Mouse (Mus musculus) intestine, embryonic 16.5 days (tissue): ENCODE data around the gene 1700020A23Rik. TPM values are rescaled to one million over a fixed set of nuclear protein-coding genes. Genes with fewer than 3 reads are reported as not detected.

Source experiments
- ATAC-seq: fragments of 200-750 bp; cut with Nextera tagmentation; 2 replicates; pipeline ENCODE4 v1.8.0; 2017; ENCODE audit warnings: moderate TSS enrichment, moderate library complexity
- H3K27ac ChIP-seq: fragments of 300-500 bp; sonication (generic); 2 replicates; pipeline ENCODE4 v1.5.1; 2014; ENCODE audit warnings: mild to moderate bottlenecking, low read length
- H3K27me3 ChIP-seq: fragments of 300-500 bp; sonication (generic); replicated peaks from 2 replicates; pipeline ENCODE4 v1.6.1; 2014; ENCODE audit warnings: low read length, control low read depth, mixed read lengths; ENCODE audit not compliant: control insufficient read depth, insufficient read depth
- H3K36me3 ChIP-seq: fragments of 300-500 bp; sonication (generic); 2 replicates; pipeline ENCODE4 v1.6.1; 2014; ENCODE audit warnings: low read length, control low read depth; ENCODE audit not compliant: control insufficient read depth, insufficient read depth
- H3K4me1 ChIP-seq: fragments of 300-500 bp; sonication (generic); 2 replicates; pipeline ENCODE4 v1.6.1; 2014; ENCODE audit warnings: low read length, control low read depth, mixed read lengths; ENCODE audit not compliant: control insufficient read depth, insufficient read depth
- H3K4me2 ChIP-seq: fragments of 300-500 bp; sonication (generic); 2 replicates; pipeline ENCODE4 v1.6.1; 2014; ENCODE audit warnings: low read depth, low read length, control low read depth
- H3K4me3 ChIP-seq: fragments of 300-500 bp; sonication (generic); 2 replicates; pipeline ENCODE4 v1.5.1; 2014; ENCODE audit warnings: mild to moderate bottlenecking, low read length
- H3K9ac ChIP-seq: fragments of 300-500 bp; sonication (generic); 2 replicates; pipeline ENCODE4 v1.6.1; 2014; ENCODE audit warnings: low read depth, low read length
- H3K9me3 ChIP-seq: fragments of 300-500 bp; sonication (generic); 2 replicates; pipeline ENCODE4 v1.6.1; 2016; ENCODE audit warnings: low read length, control low read depth; ENCODE audit not compliant: control insufficient read depth
- WGBS: fragments of 180-500 bp; shearing (Covaris S2); extraction: QIAGEN DNeasy Blood & Tissue Kit; methylation state at CpG from one replicate; pipeline ENCODE4 v1.1.7; 2014; 5-methylcytosine and 5-hydroxymethylcytosine counted together
- polyA plus RNA-seq: library from polyadenylated mRNA; unstranded; fragments of >200 nt; fragmentation: Nextera tagmentation; extraction: Ambion mirVana; gene quantifications from 2 replicates; pipeline ENCODE4 v1.2.1, GENCODE M21; 2015

Gene 1700020A23Rik
- polyA plus RNA-seq, 1 experiment from 2014 or later, result 0.32 TPM

DNA sequence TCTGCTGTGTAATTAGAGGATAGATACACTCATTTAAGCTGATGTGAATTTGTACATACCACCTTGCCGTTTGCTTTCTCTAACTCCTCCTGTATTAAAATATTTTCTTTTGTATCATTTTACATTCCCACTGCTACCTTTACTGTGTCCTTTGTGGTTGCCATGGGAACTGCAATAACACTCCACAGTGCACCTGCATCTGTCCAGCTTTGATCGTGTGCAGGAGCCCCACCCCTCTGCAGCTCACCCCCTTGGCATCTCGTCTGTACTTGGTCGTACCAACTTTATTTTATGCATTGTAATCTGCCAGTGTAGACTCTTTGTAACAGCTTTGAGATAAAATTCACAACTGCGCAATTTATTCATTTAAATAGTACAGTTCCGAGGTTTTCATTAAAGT lies 21.2 kb upstream of the 1700020A23Rik start:
- no peak overlapping the region for H3K4me2 ChIP-seq
- no peaks in the 10 kb centered on the region for H3K4me1 ChIP-seq
- H3K4me3 ChIP-seq, result no peak overlapping the region
- ATAC-seq, result no peak
- no peaks in the 10 kb centered on the region for H3K36me3 ChIP-seq
- 68% methylated on average over 6 of the region's 6 CpGs for WGBS
- H3K9ac ChIP-seq, result no peak overlapping the region
- H3K27me3 ChIP-seq, result no peaks in the 10 kb centered on the region
- no peaks in the 10 kb centered on the region for H3K9me3 ChIP-seq
- no peak overlapping the region for H3K27ac ChIP-seq

DNA sequence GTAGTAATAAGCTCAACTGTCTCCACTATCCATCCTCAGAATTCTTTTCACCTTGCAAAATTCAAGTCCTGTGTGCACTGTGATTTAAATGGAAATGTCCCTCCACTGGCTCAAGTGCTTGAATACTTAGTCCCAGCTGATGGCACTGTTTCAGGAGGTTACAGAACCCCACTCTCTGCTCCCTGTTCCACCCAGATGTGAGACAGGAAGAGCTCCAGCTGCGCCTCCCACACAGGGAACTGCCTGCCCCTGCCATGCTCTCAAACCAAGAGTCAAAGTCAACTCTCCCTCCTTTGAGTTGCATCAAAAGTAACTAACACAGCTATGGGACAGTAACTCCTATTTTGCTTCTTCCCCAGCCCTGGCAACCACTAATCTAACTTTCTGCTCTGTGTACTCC lies 18.8 kb upstream of the 1700020A23Rik start:
- H3K4me1 ChIP-seq, result no peaks in the 10 kb centered on the region
- no peak overlapping the region for H3K27ac ChIP-seq
- no peaks in the 10 kb centered on the region for H3K9me3 ChIP-seq
- no peak overlapping the region for H3K9ac ChIP-seq
- H3K36me3 ChIP-seq, result no peaks in the 10 kb centered on the region
- ATAC-seq, result no peak
- no peaks in the 10 kb centered on the region for H3K27me3 ChIP-seq
- H3K4me2 ChIP-seq, result no peak overlapping the region
- no peak overlapping the region for H3K4me3 ChIP-seq
- 65% methylated on average over 1 of the region's 1 CpGs for WGBS

DNA sequence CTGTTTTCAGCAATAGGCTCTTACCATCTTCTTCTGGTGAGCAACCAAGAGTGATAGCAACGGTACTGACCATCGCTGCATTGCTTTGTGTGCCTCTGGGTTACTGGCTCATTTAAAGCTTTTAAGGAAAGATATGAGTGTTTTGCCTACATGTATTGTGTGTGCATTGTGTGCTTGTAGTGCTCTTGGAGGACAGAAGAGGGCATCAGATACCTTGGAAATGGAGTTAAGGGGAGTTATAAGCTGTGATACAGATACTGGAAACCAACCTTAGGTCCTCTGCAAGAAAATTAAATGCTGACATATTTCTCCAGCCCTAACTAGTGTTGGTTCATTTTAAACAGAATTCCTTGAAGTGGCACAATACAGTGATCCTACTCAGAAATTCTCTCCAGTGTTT lies 16.3 kb upstream of the 1700020A23Rik start:
- Histone ChIP-seq H3K36me3 (0 out of 2 replicates have a peak, but pooled peaks cover 4% of the 10 kb centered on the region), H3K27ac (no peak overlapping the region), H3K4me2 (no peak overlapping the region), H3K9ac (no peak overlapping the region), H3K4me3 (no peak overlapping the region), H3K4me1 (no peaks in the 10 kb centered on the region), H3K9me3 (no peaks in the 10 kb centered on the region), H3K27me3 (no peaks in the 10 kb centered on the region)
- ATAC-seq, result no peak
- 68% methylated on average over 2 of the region's 2 CpGs for WGBS

DNA sequence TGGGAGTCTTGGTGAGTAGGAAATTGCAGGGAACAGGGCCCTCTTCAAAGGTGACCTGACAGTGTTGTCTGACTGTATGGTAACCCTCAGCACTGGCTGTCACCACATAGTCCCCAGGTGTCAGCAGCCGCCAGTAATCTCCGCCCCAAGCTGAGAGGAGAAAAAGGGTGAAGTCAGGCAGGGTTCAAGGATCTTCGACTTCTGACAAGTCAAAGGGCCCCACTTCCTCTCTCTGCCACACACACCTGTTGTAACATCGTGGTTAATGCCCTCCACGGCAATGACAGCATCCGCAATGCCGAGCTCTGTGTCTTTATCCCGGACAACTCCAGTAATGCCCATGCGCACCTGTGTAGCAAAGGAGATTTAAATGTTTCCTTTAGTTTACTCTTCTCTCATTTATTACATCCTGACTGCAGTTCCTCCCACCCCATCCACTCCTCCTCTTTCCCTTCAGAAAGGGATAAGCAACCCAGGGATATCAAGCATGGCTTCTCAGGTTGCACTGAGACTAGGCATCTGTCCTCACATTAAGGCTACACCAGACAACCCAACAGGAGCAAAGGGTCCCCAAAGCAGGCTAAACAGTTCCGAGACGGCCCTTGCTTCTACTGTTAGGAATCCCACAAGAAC lies 13.9 kb upstream of the 1700020A23Rik start:
- no peak for ATAC-seq
- H3K4me3 ChIP-seq, result no peak overlapping the region
- H3K36me3 ChIP-seq, result 0 out of 2 replicates have a peak, but pooled peaks cover 4% of the 10 kb centered on the region
- no peak overlapping the region for H3K4me2 ChIP-seq
- H3K9ac ChIP-seq, result no peak overlapping the region
- WGBS, result 82% methylated on average over 11 of the region's 11 CpGs
- H3K27me3 ChIP-seq, result no peaks in the 10 kb centered on the region
- H3K27ac ChIP-seq, result no peak overlapping the region
- H3K4me1 ChIP-seq, result no peaks in the 10 kb centered on the region
- H3K9me3 ChIP-seq, result no peaks in the 10 kb centered on the region

DNA sequence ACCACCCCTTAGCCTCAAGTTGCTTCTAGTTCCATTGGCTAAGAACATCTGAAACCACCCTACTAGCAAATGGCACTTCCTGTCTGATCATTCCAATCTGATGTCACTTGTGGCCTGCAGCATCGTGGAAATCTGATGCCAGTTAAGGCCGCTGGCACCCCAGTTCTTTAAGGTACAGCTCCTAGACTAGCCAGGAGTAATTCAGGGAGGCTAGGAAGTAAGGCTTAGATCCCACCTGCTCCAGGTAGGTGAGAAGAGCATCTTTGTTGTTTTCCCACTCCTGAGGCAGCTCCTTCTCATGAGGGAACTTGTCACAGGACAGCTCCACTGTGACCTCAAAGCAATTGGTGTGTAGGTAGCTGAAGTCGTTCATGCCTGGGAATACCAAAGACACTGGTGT lies 12.2 kb upstream of the 1700020A23Rik start:
- H3K36me3 ChIP-seq, result 0 out of 2 replicates have a peak, but pooled peaks cover 4% of the 10 kb centered on the region
- no peak overlapping the region for H3K4me3 ChIP-seq
- H3K9me3 ChIP-seq, result no peaks in the 10 kb centered on the region
- H3K4me1 ChIP-seq, result peaks cover 2% of the 10 kb centered on the region
- no peak overlapping the region for H3K9ac ChIP-seq
- no peak overlapping the region for H3K4me2 ChIP-seq
- no peak for ATAC-seq
- H3K27ac ChIP-seq, result no peak overlapping the region
- H3K27me3 ChIP-seq, result no peaks in the 10 kb centered on the region
- 88% methylated on average over 3 of the region's 3 CpGs for WGBS

DNA sequence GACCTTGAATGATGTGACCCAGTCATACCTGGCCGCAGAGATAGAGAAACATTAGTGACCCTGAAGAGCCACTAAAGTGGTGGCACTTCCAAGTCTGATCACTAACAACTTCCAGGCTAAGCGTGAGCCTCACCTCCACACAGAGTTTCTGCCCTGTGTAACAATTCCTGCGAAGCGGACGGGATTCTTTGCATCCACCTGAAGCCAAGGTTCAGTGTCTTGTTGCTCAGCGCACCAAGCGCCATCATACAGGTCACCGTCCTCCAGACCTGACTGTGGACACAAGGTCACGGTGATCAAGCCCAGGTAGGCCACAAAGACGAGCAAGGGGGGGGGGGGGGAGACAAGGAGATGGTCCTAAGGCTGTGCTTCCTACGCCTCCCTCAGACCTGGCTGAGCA lies 9.4 kb upstream of the 1700020A23Rik start:
- Histone ChIP-seq H3K4me3 (no peak overlapping the region), H3K27ac (no peak overlapping the region), H3K36me3 (0 out of 2 replicates have a peak, but pooled peaks cover 4% of the 10 kb centered on the region), H3K27me3 (no peaks in the 10 kb centered on the region), H3K9me3 (no peaks in the 10 kb centered on the region), H3K4me2 (no peak overlapping the region), H3K4me1 (peaks cover 4% of the 10 kb centered on the region), H3K9ac (no peak overlapping the region)
- ATAC-seq, result no peak
- WGBS, result 94% methylated on average over 11 of the region's 11 CpGs

DNA sequence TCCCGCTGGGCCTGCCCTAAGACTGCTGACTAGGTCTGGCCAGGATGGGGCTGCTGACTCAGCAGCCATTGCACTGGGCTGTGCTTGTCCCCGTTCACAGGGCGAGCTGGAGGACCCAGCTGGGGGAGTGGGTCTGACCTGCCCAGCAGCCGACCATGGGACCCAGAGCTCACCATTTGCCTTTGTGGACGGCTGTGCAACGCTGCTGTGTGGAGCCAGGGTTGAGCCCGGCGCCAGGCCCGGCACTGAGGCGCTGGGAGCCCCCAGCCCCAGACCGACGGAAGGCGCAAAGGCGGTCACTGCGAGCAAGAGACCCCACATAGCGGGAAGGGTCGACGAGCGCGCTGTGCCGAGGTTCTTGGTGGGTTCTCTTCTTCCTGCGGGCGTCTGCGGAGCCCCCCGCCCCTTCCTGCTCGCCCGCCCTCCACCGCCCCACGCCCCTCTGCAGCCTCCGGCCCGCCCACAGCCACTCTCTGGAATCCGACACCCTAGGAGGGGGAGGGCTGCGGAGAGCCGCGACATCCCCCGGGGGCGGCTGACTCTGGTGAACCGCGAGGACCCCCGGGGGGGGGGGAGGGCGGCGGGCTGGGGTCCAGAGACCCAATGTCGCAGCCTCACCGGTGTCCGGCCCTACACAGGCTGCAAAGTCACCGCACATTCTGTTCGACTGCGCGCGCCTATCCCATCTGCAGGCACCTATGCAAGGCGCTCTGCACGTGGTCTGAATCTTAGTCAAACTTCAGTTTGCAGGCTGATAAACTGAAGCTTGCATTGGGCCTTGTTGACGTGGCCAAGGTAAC lies 7.7 kb upstream of the 1700020A23Rik start, which contains the start of gene Cpxm1:
Gene Cpxm1 (minus strand): TSS at position 389 of the 800 bp plus-strand sequence.
- no peaks in the 10 kb centered on the region for H3K27me3 ChIP-seq
- no peaks in the 10 kb centered on the region for H3K9me3 ChIP-seq
- peak within 1 kb of the TSS; percentile 96 for H3K4me2 ChIP-seq
- peak; percentile 92 for ATAC-seq
- no peak within 1 kb of the TSS for H3K27ac ChIP-seq
- H3K36me3 ChIP-seq, result 0 out of 2 replicates have a peak, but pooled peaks cover 4% of the 10 kb centered on the region
- peaks cover 4% of the 10 kb centered on the region for H3K4me1 ChIP-seq
- peak within 1 kb of the TSS; percentile 64 for H3K4me3 ChIP-seq
- peak within 1 kb of the TSS; percentile 76 for H3K9ac ChIP-seq
- 2% methylated on average over 41 of the region's 53 CpGs for WGBS

DNA sequence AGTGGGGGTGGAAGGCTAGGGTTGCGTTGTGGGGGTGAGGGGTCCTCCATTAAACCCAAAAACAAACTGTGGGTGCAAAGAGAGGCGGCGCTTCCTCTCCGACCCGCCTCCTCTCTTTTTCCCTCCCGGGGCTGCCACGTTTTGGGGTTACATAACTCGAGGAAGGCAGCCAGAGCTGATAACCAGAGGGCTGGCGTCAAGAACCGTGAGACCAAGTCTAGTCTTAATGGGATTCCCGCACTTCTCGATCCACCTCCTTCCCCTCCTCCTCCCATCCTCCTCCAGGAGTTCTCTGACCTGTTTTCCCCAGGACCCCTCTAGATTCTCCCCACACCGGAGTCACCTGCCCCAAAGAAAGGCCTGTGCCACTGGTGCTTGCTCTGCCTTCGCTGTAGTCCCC lies 7.0 kb upstream of the 1700020A23Rik start:
- Histone ChIP-seq H3K9ac (peak overlapping the region; percentile 76), H3K4me3 (peak overlapping the region; percentile 64), H3K27ac (no peak overlapping the region), H3K4me2 (peak overlapping the region; percentile 96), H3K4me1 (peaks cover 4% of the 10 kb centered on the region), H3K36me3 (0 out of 2 replicates have a peak, but pooled peaks cover 2% of the 10 kb centered on the region), H3K27me3 (no peaks in the 10 kb centered on the region), H3K9me3 (no peaks in the 10 kb centered on the region)
- WGBS, result 22% methylated on average over 12 of the region's 14 CpGs
- ATAC-seq, result 0 out of 2 replicates have a peak, but pooled peaks have one; percentile 4

DNA sequence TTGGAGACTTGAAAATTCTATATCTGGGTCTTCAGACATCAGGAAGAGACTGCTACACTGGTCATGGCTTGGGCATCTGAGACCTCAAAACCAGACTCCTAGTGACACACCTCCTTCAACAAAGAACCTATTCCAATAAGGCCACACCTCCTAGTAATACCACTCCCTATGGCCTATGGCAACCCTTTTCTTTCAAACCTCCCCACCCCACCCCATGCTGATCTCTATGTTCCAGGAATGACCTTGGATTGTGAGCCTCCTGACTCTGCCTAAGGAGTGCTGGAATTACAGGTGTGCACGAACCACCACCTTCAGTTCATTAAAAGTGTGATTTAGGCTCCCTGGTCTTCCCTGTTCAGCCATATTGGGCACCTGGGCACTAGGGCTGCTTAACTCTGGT lies 5.0 kb upstream of the 1700020A23Rik start:
- Histone ChIP-seq H3K27me3 (no peaks in the 10 kb centered on the region), H3K4me1 (peaks cover 4% of the 10 kb centered on the region), H3K4me3 (no peak overlapping the region), H3K9me3 (no peaks in the 10 kb centered on the region), H3K36me3 (no peaks in the 10 kb centered on the region), H3K4me2 (no peak overlapping the region), H3K9ac (no peak overlapping the region), H3K27ac (no peak overlapping the region)
- ATAC-seq, result no peak
- 89% methylated on average over 1 of the region's 1 CpGs for WGBS
